Mouse (Mus musculus) ovary, postnatal 10 days (tissue): Measurements from ENCODE around the gene Bcl2.

ENCODE experiments used
- DNase-seq: peaks from one replicate; pipeline ENCODE4 v3.0.0; 2022; ENCODE audit warnings: low spot score

The Bcl2 gene

GRCm38 (mm10) chr1:106620174-106620931 is 93.7 kb downstream of the Bcl2 start:
- DNase-seq: no peak

GRCm38 (mm10) chr1:106618814-106619213 is 95.3 kb downstream of the Bcl2 start:
- DNase-seq: no peak

- no peak for DNase-seq
Observed at GRCm38 (mm10) chr1:106616955-106617354, 97.1 kb downstream of the Bcl2 start.

GRCm38 (mm10) chr1:106613371-106613770 is 100.7 kb downstream of the Bcl2 start:
- no peak for DNase-seq

- no peak for DNase-seq
Observed at GRCm38 (mm10) chr1:106612166-106613031, 101.7 kb downstream of the Bcl2 start.

- no peak for DNase-seq
Observed at GRCm38 (mm10) chr1:106611246-106611645, 102.8 kb downstream of the Bcl2 start.

- no peak for DNase-seq
Observed at GRCm38 (mm10) chr1:106608098-106608778, 105.8 kb downstream of the Bcl2 start.

GRCm38 (mm10) chr1:106606951-106607350 is 107.1 kb downstream of the Bcl2 start:
- no peak for DNase-seq

GRCm38 (mm10) chr1:106603406-106603805 is 110.7 kb downstream of the Bcl2 start:
- no peak for DNase-seq

GRCm38 (mm10) chr1:106602941-106603340 is 111.1 kb downstream of the Bcl2 start:
- no peak for DNase-seq

GRCm38 (mm10) chr1:106602536-106602935 is 111.5 kb downstream of the Bcl2 start:
- DNase-seq: no peak

- DNase-seq: no peak
Observed at GRCm38 (mm10) chr1:106601247-106601646, 112.8 kb downstream of the Bcl2 start.

- DNase-seq: no peak
Observed at GRCm38 (mm10) chr1:106600841-106601240, 113.2 kb downstream of the Bcl2 start.

GRCm38 (mm10) chr1:106598292-106598583 is 115.8 kb downstream of the Bcl2 start:
- no peak for DNase-seq

- no peak for DNase-seq
Observed at GRCm38 (mm10) chr1:106597575-106598291, 116.3 kb downstream of the Bcl2 start.

- no peak for DNase-seq
Observed at GRCm38 (mm10) chr1:106596380-106596779, 117.7 kb downstream of the Bcl2 start.

- no peak for DNase-seq
Observed at GRCm38 (mm10) chr1:106595286-106595885, 118.7 kb downstream of the Bcl2 start.

- no peak for DNase-seq
Observed at GRCm38 (mm10) chr1:106591180-106591774, 122.8 kb downstream of the Bcl2 start.

GRCm38 (mm10) chr1:106589141-106589540 is 124.9 kb downstream of the Bcl2 start:
- no peak for DNase-seq

GRCm38 (mm10) chr1:106587866-106588470 is 126.1 kb downstream of the Bcl2 start:
- no peak for DNase-seq

- DNase-seq: no peak
Observed at GRCm38 (mm10) chr1:106586761-106587160, 127.3 kb downstream of the Bcl2 start.
